Mouse (Mus musculus): ENCODE results near the gene Nfya. TPM values are rescaled to one million over a fixed set of nuclear protein-coding genes. Genes with fewer than 3 reads are reported as not detected.

Nfya gene
- polyA plus RNA-seq (2012; rRNA removed), result 45.8 and 46.2 TPM in 2 replicates

GRCm38 (mm10) chr17:48409380-48410298 is at the start of gene Nfya, which contains the start of gene Oard1:
Gene Nfya (minus strand): TSS chr17:48409906.
Gene Oard1 (plus strand): TSS chr17:48410014.
- peak within 1 kb of the TSS; percentile 98 for H3K27ac ChIP-seq (ENCODE audit: insufficient read depth, low read depth, low read length)
- peaks cover 3% of the 10 kb centered on the region; the same call in 1 of the 2 replicates for H3K4me1 ChIP-seq (ENCODE audit: control insufficient read depth, insufficient read depth, low read length)
- H3K36me3 ChIP-seq (ENCODE audit: control insufficient read depth, insufficient read depth, low read length), result peaks cover 1% of the 10 kb centered on the region; the same call in 1 of the 2 replicates
- DNase-seq, result peak; percentile 100
- TF ChIP-seq POLR2A (IDR thresholded peaks at IDR 0.05; ENCODE audit: low read depth, low read length) (peak; percentile 51), CTCF (conservative IDR thresholded peaks at IDR 0.05; ENCODE audit: insufficient read depth, insufficient read length, low read depth, low read length) (no peak)
- H3K27me3 ChIP-seq (replicated peaks; ENCODE audit: control insufficient read depth, insufficient read depth, low read length), result no peaks in the 10 kb centered on the region
- H3K4me3 ChIP-seq (ENCODE audit: insufficient read depth, low read depth, low read length), result peak within 1 kb of the TSS; percentile 86
- WGBS, result under 1% methylated on average over 84 of the region's 84 CpGs

GRCm38 (mm10) chr17:48457971-48458653 is 48.4 kb upstream of the Nfya start:
- H3K4me1 ChIP-seq (ENCODE audit: control insufficient read depth, insufficient read depth, low read length), result no peaks in the 10 kb centered on the region
- H3K27ac ChIP-seq (ENCODE audit: insufficient read depth, low read depth, low read length), result no peak overlapping the region
- no peak overlapping the region for H3K4me3 ChIP-seq (ENCODE audit: insufficient read depth, low read depth, low read length)
- no peaks in the 10 kb centered on the region for H3K27me3 ChIP-seq (replicated peaks; ENCODE audit: control insufficient read depth, insufficient read depth, low read length)
- no peak for TF ChIP-seq POLR2A (IDR thresholded peaks at IDR 0.05; ENCODE audit: low read depth, low read length)
- TF ChIP-seq CTCF (conservative IDR thresholded peaks at IDR 0.05; ENCODE audit: insufficient read depth, insufficient read length, low read depth, low read length), result no peak
- DNase-seq, result no peak
- WGBS, result 48% methylated on average over 13 of the region's 13 CpGs
- H3K36me3 ChIP-seq (ENCODE audit: control insufficient read depth, insufficient read depth, low read length), result no peaks in the 10 kb centered on the region

GRCm38 (mm10) chr17:48455955-48456354 is 46.2 kb upstream of the Nfya start:
- no peaks in the 10 kb centered on the region for H3K27me3 ChIP-seq (replicated peaks; ENCODE audit: control insufficient read depth, insufficient read depth, low read length)

GRCm38 (mm10) chr17:48454688-48455087 is 45.0 kb upstream of the Nfya start, which contains the start of gene Unc5cl:
Gene Unc5cl (plus strand): TSS chr17:48454901.
- H3K4me1 ChIP-seq (ENCODE audit: control insufficient read depth, insufficient read depth, low read length), result no peaks in the 10 kb centered on the region
- no peak for DNase-seq
- H3K27me3 ChIP-seq (replicated peaks; ENCODE audit: control insufficient read depth, insufficient read depth, low read length), result no peaks in the 10 kb centered on the region
- no peak within 1 kb of the TSS for H3K27ac ChIP-seq (ENCODE audit: insufficient read depth, low read depth, low read length)
- TF ChIP-seq CTCF (conservative IDR thresholded peaks at IDR 0.05; ENCODE audit: insufficient read depth, insufficient read length, low read depth, low read length), result no peak
- no peak for TF ChIP-seq POLR2A (IDR thresholded peaks at IDR 0.05; ENCODE audit: low read depth, low read length)
- no peaks in the 10 kb centered on the region for H3K36me3 ChIP-seq (ENCODE audit: control insufficient read depth, insufficient read depth, low read length)
- no peak within 1 kb of the TSS for H3K4me3 ChIP-seq (ENCODE audit: insufficient read depth, low read depth, low read length)
- 64% methylated on average over 11 of the region's 11 CpGs for WGBS

More at GRCm38 (mm10) chr17:48455955-48456354, 46.2 kb upstream of the Nfya start:
- Histone ChIP-seq H3K4me3 (ENCODE audit: insufficient read depth, low read depth, low read length) (no peak overlapping the region), H3K36me3 (ENCODE audit: control insufficient read depth, insufficient read depth, low read length) (no peaks in the 10 kb centered on the region), H3K27ac (ENCODE audit: insufficient read depth, low read depth, low read length) (no peak overlapping the region), H3K4me1 (ENCODE audit: control insufficient read depth, insufficient read depth, low read length) (no peaks in the 10 kb centered on the region)
- 74% methylated on average over 2 of the region's 2 CpGs for WGBS
- TF ChIP-seq POLR2A (IDR thresholded peaks at IDR 0.05; ENCODE audit: low read depth, low read length) (no peak), CTCF (conservative IDR thresholded peaks at IDR 0.05; ENCODE audit: insufficient read depth, insufficient read length, low read depth, low read length) (no peak)
- DNase-seq, result no peak

GRCm38 (mm10) chr17:48454190-48454589 is 44.5 kb upstream of the Nfya start:
- H3K4me3 ChIP-seq (ENCODE audit: insufficient read depth, low read depth, low read length), result no peak overlapping the region
- H3K4me1 ChIP-seq (ENCODE audit: control insufficient read depth, insufficient read depth, low read length), result no peaks in the 10 kb centered on the region
- H3K36me3 ChIP-seq (ENCODE audit: control insufficient read depth, insufficient read depth, low read length), result no peaks in the 10 kb centered on the region
- H3K27ac ChIP-seq (ENCODE audit: insufficient read depth, low read depth, low read length), result no peak overlapping the region
- H3K27me3 ChIP-seq (replicated peaks; ENCODE audit: control insufficient read depth, insufficient read depth, low read length), result no peaks in the 10 kb centered on the region
- DNase-seq, result no peak
- WGBS, result 77% methylated on average over 7 of the region's 7 CpGs
- TF ChIP-seq POLR2A (IDR thresholded peaks at IDR 0.05; ENCODE audit: low read depth, low read length) (no peak), CTCF (conservative IDR thresholded peaks at IDR 0.05; ENCODE audit: insufficient read depth, insufficient read length, low read depth, low read length) (no peak)

GRCm38 (mm10) chr17:48453489-48453888 is 43.8 kb upstream of the Nfya start:
- no peaks in the 10 kb centered on the region for H3K27me3 ChIP-seq (replicated peaks; ENCODE audit: control insufficient read depth, insufficient read depth, low read length)
- no peaks in the 10 kb centered on the region for H3K36me3 ChIP-seq (ENCODE audit: control insufficient read depth, insufficient read depth, low read length)
- TF ChIP-seq CTCF (conservative IDR thresholded peaks at IDR 0.05; ENCODE audit: insufficient read depth, insufficient read length, low read depth, low read length) (peak; percentile 42), POLR2A (IDR thresholded peaks at IDR 0.05; ENCODE audit: low read depth, low read length) (no peak)
- no peak overlapping the region for H3K4me3 ChIP-seq (ENCODE audit: insufficient read depth, low read depth, low read length)
- WGBS, result 87% methylated on average over 7 of the region's 7 CpGs
- H3K27ac ChIP-seq (ENCODE audit: insufficient read depth, low read depth, low read length), result no peak overlapping the region
- DNase-seq, result no peak
- no peaks in the 10 kb centered on the region for H3K4me1 ChIP-seq (ENCODE audit: control insufficient read depth, insufficient read depth, low read length)

Data from kidney, adult 2 months (tissue).